Mouse (Mus musculus) cerebellum, postnatal 4 days (tissue): ENCODE results near the gene Zfp988.
"Not testable (repeated sequence)": the region's sequence is repeated elsewhere in the genome, so short reads cannot be mapped to it uniquely, and the experiment has no call there.

Experiments
- DNase-seq, 2 experiments: peaks; one replicate each; pipeline ENCODE4 v3.0.0; 2022; ENCODE audit warnings: low spot score in 2 of 2, mixed read lengths in 1 of 2

Gene Zfp988

DNA sequence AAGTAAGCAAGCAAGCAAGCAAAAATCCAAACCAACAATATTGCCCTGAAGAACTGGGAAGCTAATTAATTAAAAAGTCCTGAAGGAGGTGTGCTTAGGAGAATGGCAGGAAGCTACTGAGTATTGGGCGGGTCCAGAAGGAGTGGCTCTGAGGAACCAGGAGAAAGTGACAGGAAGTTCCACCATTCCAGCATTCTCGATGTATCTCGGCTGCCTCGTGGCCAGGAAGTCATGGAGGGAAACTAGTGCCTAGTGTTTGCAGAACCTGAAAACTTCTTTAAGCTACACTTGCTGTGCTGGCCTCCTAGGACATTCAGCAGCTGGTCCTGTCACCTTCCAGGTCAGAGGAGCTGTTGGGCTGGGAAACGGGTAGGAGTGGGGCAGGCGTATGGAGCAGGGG is at the start of gene Zfp988:
Gene Zfp988, plus strand, starts transcription at position 239 of the 400 bp plus-strand sequence.
- not testable (repeated sequence) for DNase-seq

DNA sequence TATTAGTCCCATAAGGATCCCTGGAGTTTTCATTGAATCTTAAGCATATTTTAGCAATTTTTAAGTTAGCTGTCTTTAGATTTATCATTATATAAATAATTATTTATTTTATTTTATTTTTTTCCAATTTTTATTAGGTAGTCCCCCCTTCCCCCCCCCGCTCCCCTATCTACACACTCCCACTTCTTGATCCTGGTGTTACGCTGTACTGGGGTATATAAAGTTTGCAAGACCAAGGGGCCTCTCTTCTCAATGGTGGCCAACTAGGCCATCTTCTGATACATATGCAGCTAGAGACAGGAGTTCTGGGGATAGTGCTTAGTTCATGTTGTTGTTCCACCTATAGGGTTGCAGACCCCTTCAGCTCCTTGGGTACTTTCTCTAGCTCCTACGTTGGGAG is 42.8 kb upstream of the Zfp988 start:
- DNase-seq = not testable (repeated sequence)

DNA sequence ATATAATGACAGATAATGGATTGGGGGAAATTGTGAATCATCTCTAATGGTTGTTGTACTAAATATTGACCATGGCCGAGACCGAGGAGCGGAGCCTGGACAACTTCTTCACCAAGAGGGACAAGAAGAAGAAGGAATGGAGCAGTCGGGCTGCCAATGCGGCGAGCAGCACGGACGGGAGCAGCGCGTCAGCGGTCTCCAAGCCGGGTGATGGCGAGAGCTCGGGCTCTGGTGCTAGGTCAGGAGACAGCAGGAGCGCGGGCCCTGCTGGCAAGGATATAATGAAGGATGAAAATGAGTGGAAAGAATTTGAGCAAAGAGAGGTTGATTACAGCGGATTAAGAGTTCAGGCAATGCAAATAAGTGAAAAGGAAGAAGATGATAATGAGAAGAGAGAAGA is 38.2 kb upstream of the Zfp988 start:
- not testable (repeated sequence) for DNase-seq

DNA sequence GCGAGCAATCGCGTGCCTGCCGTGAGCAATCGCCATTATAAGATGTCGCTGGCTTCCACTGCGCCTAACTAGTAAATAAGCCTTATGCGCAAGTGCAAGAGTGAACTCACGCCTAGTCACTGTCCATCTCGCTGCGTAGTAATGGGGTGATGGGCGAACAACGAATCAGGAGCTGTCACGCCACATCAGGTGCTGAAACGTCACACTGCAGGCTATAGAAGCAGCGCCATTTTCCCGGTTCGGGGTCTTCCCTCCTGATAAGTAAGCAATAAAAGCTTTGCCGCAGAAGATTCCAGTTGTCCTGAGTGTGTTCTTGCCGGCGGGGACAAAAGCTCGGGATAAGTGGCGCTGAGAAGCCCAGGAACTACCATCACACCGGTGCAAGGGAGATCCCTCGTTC is 36.7 kb upstream of the Zfp988 start:
- not testable (repeated sequence) for DNase-seq

DNA sequence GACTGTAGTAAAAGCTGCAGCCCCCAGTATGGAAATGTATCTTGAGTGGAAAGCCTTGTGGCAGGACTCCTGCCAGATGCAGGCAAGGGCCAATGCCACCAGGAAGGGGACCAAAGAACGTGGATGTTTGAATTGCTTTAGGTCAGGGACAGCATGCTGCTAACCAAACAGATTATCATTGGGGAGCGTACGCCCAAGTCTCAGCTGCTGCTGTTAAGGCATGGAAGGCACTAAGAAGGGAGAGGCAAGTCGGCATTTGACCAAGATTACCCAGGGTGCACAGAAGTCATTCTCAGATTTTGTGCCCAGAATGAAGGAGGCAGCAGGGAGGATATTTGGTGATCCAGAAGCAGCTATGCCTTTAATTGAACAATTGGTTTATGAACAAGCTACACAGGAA is 35.4 kb upstream of the Zfp988 start:
- DNase-seq = not testable (repeated sequence)

DNA sequence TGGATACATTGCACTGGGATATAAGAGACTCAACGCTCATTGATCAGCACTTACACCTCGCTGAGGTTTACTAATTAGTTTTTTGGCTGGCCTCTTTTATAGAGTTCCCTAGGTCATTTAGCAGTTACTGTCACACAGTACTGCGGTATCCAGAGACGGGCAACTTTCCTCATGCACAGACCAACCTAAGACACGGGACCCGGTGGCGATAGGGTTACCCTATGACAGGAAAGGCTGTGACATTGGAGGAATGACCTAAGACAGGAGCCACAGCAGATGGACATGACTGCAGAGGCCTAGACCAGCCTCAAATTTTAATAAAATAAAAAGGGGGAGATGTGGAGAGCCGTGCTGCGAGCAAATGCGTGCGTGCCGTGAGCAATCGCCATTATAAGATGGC is 33.9 kb upstream of the Zfp988 start:
- DNase-seq = not testable (repeated sequence)

DNA sequence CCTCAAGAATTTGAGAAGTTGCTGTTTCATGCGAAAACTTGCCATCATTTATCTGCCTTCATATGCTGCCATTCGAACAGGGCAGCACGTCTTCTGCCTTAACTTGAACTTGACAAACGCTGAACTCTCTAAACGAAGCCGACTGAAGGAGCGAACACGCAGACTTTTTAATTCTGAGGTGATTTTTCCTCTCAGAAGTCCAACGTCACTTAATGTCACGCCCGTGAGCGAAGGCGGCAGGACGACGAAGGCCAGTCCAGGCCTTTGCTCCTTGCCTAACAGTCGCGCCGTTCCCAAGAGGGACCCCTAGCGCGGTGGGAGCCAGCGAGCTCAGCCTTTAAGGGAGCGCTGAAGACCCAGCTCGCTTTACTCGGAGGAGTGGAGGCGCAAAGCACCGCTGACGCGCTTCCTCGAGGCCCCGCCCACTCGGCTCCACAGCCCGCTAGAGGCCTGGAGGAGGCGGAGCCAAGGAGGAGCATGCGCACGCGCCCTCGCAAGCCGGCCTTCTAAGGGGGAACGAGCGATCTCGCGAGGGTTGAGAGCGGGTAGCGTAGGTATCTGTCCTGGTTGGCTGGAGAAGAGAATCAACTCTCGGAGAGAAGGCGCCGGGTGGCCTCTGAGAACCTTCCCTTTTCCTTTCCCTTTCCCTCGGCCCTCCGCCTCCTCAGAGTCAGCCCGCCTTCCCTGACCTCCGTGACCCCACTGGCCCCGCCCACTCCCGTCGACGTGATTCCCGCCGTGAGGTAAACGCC is 30.3 kb upstream of the Zfp988 start:
- not testable (repeated sequence) for DNase-seq

DNA sequence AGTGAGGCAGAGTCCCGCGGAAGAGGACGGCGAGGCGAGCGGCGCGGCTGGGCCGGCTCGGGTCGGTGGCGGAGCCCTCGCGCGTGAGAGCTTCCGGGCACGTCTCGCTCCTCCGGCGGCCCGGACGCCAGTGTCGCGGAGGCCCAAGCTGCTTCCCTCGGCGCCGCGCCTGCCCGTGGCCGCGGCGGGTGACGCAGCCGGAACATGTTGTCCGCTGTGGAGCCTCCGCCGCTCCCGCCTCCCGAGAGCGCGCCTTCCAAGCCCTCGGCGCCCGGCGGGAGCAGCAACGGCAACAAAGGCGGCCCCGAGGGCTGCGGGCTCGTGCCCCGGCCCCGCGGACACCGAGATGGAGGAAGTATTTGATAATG is 29.7 kb upstream of the Zfp988 start:
- not testable (repeated sequence) for DNase-seq

DNA sequence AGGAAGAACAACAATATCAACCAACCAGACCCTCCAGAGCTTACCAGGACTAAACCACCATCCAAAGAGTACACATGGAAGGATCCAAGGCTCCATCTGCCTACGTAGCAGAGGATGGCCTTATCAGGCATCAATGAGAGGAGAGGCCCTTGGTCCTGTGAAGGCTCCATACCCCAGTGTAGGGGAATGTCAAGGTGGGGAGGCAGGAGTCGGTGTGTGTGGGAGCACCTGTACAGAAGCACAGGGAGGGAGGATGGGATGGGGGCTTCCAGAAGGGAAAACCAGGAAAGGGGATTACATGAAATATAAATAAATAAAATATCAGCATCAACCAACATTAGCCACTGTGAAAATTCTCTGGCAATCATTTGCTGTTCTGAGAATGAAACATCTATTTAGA is 25.1 kb upstream of the Zfp988 start:
- DNase-seq = peak in 1 of 2 experiments; percentile 21

DNA sequence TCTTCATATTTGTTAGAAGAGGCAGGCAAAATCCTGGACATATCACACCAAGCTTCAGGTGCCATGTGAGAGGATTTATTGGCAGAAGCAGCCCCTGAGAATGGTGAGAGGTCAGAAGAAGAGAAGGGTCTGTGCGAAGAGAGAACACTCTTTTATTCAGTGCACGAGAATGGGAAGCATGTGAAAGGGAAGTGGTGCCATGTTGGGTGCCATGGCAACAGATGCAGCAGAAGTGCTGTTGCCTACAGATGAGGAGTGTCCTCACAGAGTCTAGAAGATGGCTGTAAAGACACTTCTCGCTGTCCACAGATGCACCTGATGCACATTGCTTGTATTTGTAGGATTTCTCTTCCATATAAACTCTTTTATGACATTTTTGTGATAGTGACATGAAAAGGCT is 6.9 kb upstream of the Zfp988 start:
- DNase-seq = not testable (repeated sequence)

DNA sequence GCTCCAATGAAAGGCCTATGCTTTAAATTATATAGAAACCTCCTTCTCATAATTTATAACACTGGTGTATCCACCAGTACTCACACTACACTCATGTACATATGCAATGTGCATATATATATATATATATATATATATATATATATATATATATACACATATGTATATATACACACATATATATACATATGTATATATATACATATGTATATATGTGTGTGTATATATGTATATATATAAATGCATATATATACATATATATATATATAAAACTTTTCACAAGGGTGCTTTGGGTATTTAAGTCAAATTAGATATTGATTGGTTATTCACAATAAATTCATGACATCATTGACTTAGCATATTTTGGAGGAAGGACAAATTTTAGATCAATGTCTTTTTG is 3.1 kb upstream of the Zfp988 start:
- DNase-seq = not testable (repeated sequence)

DNA sequence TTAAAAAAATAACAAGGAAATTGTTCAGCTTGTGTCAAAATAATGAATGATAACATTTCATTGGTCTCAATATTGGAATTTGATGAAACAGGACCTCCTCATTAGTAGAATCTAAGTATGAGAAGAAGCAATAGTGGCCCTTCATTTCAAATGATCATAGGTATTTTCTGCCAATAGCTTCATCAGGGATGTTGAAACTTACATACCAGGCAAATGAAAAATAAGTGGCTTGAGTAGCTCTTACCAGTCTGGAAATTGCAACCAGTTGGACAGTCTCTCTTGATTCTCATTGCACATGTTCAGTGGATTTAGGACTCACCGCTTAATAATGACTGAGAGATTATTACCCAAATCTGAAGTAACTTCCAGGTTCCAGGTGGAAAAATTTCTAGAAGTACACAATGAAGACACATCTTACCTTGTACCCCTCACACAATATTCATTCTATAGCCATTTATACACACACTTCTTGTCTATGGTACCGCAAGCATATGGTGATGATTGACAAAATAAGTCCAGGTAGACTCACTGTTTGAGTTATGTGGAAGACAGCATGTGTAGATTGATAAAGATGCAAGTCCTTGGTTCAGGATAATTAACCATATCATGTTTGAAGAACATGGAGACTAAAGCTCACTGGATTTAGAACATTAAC is 29.7 kb downstream of the Zfp988 start:
- DNase-seq = not testable (repeated sequence)

DNA sequence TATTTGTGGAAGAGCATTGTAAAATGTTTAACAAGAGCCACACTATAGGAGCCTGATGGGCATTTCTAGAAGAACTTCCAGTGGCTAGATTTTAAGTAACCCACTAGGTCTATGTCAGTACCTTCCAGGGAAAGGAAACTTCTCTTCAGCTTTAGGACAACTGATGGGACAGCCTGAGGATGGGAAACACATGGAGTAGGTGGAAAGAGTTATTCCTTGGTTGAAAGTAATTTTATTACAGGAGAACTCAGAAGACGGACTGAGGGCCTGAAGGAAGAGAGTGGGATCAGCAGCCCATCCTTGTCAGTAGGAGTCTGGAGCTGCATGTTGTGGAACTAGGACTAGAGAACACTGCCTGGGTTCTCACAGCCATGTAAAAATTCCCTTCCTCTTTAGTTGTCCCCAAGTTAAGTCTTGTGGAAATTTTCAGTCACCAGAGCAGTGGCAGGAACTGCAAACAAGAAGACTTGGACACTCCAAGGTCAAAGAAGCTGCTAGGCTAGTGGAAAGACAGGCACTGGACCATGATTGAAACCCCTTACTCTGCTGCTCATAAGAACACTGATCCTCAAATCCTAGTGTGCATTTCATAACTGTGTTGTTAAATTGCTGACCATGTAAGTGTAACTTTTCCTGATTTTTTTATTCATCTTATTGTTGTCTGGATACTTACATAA is 30.4 kb downstream of the Zfp988 start:
- not testable (repeated sequence) for DNase-seq

DNA sequence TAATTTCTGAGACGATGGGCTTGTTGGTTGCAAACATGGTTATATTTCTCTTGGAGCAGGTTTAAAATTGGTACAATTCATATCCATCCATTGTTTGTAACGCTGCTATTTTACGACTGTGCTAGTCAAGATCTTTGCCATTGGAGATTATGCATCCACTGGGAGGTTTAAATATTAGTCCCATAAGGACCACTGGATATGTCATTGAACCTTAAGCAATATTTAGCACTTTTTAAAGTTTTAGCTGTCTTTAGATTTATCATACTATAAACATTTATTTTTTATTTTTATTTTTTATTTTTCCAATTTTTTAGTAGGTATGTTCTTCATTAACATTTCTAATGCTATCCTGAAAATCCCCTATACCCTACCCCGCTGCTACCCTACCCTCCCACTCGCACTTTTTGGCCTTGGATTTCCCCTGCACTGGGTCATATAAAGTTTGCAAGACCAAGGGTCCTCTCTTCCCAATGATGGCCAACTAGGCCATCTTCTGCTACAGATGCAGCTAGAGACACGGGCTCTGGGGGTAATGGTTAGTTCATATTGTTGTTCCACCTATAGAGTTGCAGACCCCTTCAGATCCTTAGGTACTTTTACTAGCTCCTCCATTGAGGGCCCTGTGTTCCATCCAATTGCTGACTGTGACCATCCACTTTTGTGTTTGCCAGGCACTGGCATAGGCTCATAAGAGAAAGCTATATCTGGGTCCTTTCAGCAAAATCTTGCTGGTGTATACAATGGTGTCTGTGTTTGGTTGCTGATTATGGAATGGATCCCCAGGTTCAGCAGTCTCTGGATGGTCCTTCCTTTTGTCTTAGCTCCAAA is 31.1 kb downstream of the Zfp988 start:
- DNase-seq = peak in 1 of 2 experiments; percentile 33

DNA sequence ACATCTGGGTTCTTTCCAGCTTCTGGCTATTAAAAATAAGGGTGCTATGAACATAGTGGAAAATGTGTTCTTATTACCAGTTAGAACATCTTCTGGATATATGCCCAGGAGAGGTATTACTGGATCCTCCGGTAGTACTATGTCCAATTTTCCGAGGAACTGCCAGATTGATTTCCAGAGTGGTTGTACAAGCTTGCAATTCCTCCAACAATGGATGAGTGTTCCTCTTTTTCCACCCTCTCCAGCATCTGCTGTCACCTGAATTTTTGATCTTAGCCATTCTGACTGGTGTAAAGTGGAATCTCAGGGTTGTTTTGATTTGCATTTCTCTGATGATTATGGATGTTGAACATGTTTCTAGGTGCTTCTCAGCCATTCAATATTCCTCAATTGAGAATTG is 32.0 kb downstream of the Zfp988 start:
- not testable (repeated sequence) for DNase-seq

DNA sequence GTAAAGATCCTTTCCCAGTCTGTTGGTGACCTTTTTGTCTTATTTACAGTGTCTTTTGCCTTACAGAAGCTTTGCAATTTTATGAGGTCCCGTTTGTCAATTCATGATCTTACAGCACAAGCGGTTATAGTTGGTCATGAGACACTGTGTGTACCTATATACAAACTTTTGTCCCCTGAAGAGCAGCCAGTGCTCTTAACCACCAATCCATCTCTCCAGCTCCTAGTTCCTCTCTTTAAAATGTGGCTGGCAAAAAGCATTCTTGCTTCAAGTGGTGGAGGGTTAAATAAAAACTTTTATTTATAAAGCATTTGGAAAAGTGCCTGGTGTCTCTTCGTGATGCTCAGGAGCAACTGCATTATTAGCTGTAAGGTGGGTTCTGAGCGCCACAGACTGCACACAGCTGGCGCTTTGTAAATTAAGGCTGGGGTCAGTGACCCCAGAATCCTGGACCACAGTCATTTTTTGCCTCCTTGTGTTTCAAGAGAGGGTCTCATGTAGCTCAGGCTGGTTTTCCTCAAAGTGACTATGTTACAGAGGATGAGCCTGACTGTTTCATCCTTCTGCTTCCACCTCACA is 32.6 kb downstream of the Zfp988 start:
- no peak for DNase-seq

DNA sequence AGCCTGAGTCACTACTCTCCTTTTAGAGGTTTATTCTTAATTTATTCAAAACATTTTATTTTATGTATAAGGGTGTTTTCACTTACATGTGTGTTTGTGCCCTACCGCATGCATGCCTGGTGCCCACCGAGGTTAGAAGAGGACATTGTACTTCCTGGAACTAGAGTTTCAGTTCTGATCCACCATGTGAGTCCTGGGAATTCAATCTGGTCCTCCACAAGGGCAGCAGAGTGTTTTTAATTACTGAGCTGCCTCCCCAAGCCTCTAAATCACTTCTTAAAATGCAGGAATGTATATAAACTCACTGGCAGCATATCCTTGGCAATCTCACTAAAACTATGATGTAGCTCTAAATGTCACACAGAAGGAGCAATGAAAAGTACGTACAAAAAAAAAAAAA is 33.2 kb downstream of the Zfp988 start:
- not testable (repeated sequence) for DNase-seq

DNA sequence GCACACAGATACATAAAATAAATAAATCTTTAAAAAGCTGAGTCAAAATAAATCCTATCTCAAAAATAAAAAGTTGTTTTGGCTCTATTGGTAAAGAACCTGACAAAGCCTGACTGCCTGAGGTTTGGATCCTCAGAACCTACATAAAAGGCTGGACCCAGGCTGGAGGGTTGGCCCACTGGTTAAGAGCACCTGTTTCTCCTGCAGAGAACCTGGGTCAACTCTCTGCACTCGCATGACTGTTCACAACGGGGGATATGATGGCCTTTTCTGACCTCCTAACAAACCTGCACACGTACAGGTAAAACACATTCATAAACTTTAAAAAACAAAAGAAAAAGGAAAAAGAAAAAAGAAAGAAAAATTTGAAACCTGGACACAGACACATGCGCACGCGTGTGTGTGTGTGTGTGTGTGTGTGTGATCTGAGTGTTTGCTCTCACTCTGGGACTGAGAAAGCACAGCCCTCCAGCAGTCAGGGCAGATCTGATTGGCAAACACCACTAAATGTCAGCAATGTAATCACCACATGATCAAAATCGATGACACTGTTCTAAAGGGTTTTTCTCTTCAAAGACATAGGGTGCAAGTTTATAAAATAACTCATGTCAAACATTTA is 34.2 kb downstream of the Zfp988 start:
- DNase-seq = peak in 1 of 2 experiments; percentile 34

DNA sequence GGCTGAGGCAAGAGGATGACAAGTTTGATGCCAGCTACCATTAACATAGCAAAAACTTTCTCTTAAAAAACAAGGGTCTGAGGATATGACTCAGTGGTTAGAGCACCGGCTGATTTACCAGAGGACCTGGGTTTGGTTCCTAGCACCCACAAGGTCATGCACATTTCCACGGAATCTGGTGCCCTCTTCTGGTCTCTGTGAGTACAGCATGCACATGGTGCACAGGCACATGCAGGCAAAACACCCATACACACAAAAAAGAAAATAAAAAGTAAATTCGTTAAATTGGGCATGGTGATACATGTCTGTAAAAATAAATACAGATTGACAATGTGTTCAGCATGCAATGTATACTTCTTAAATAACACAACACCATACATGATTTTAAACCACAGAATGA is 34.8 kb downstream of the Zfp988 start:
- not testable (repeated sequence) for DNase-seq

DNA sequence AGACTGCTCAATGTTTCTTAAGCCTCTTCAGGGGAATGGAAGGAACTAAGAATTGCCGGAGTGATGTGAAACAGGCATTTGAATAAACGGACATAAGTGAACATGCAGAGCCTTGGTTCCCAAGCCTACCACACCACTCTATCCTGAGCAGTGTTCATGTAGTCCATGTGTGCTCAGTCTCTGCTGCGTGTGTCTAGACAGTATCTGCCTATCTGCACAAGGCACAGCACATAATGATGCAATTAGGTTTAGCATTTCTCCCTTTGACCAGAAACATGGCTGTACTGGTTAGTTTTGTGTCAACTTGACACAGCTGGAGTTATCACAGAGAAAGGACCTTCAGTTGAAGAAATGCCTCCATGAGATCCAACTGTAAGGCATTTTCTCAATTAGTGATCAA is 35.4 kb downstream of the Zfp988 start:
- not testable (repeated sequence) for DNase-seq
